Mouse (Mus musculus) spleen, adult 2 months (tissue): ENCODE data around the gene Ift57.

Source experiments
- CTCF ChIP-seq: fragments of 200-500 bp; IDR thresholded peaks from 2 replicates; pipeline ENCODE4 v1.5.1; 2011; ENCODE audit warnings: mild to moderate bottlenecking, inconsistent platforms; ENCODE audit not compliant: insufficient read depth, insufficient read length, insufficient replicate concordance; ENCODE audit errors: extremely low read depth
- POLR2A ChIP-seq: fragments of 200-500 bp; IDR thresholded peaks from 2 replicates; pipeline ENCODE4 v1.6.1; 2011; ENCODE audit warnings: low read depth, low read length, inconsistent platforms

GRCm38 (mm10) chr16:49662201-49662600, 36.8 kb upstream of the Ift57 start:
- TF ChIP-seq CTCF (no peak), POLR2A (no peak)
